Mouse (Mus musculus) hindbrain, embryonic 13.5 days (tissue): Measurements from ENCODE around the gene Mgll. TPM values are rescaled to one million over a fixed set of nuclear protein-coding genes. Genes with fewer than 3 reads are reported as not detected.

Experiments used
- ATAC-seq: fragments of 200-750 bp; cut with Nextera tagmentation; 2 replicates; pipeline ENCODE4 v1.8.0; 2017; ENCODE audit warnings: moderate TSS enrichment; ENCODE audit not compliant: low FRiP score
- H3K27ac ChIP-seq: fragments of 300-500 bp; sonication (generic); 2 replicates; pipeline ENCODE4 v1.5.1; 2015; ENCODE audit warnings: inconsistent platforms, mild to moderate bottlenecking, moderate library complexity
- H3K27me3 ChIP-seq: fragments of 300-500 bp; sonication (generic); 2 replicates; pipeline ENCODE4 v1.6.1; 2015; ENCODE audit warnings: mild to moderate bottlenecking, inconsistent platforms
- H3K36me3 ChIP-seq: fragments of 300-500 bp; sonication (generic); 2 replicates; pipeline ENCODE4 v1.6.1; 2015; ENCODE audit warnings: mild to moderate bottlenecking, inconsistent platforms
- H3K4me1 ChIP-seq: fragments of 300-500 bp; sonication (generic); replicated peaks from 2 replicates; pipeline ENCODE4 v1.6.1; 2015; ENCODE audit warnings: inconsistent platforms
- H3K4me2 ChIP-seq: fragments of 300-500 bp; sonication (generic); 2 replicates; pipeline ENCODE4 v1.6.1; 2015; ENCODE audit warnings: inconsistent platforms, mild to moderate bottlenecking, moderate library complexity
- H3K4me3 ChIP-seq: fragments of 300-500 bp; sonication (generic); 2 replicates; pipeline ENCODE4 v1.5.1; 2015; ENCODE audit warnings: mild to moderate bottlenecking, inconsistent platforms
- H3K9ac ChIP-seq: fragments of 300-500 bp; sonication (generic); 2 replicates; pipeline ENCODE4 v1.6.1; 2015; ENCODE audit warnings: mild to moderate bottlenecking, inconsistent platforms
- H3K9me3 ChIP-seq: fragments of 300-500 bp; sonication (generic); 2 replicates; pipeline ENCODE4 v1.6.1; 2016; ENCODE audit warnings: inconsistent platforms
- WGBS: fragments of 180-500 bp; shearing (Covaris S2); methylation state at CpG from one replicate; pipeline ENCODE4 v1.1.7; 2015; 5-methylcytosine and 5-hydroxymethylcytosine counted together
- polyA plus RNA-seq: library from polyadenylated mRNA; unstranded; fragments of >200 nt; fragmentation: Nextera tagmentation; extraction: Ambion mirVana; gene quantifications from 2 replicates; pipeline ENCODE4 v1.2.1, GENCODE M21; 2015

The Mgll gene
- polyA plus RNA-seq, 1 experiment from 2014 or later = 21.3 TPM

- Histone ChIP-seq H3K36me3 (no peaks in the 10 kb centered on the region), H3K9me3 (no peaks in the 10 kb centered on the region), H3K4me2 (no peak overlapping the region), H3K9ac (no peak overlapping the region; the same call in 1 of the 2 replicates), H3K27me3 (no peaks in the 10 kb centered on the region), H3K27ac (no peak overlapping the region), H3K4me1 (peaks cover 55% of the 10 kb centered on the region), H3K4me3 (no peak overlapping the region)
- ATAC-seq = no peak
- WGBS = 64% methylated on average over 10 of the region's 10 CpGs
These were observed 61.8 kb downstream of the Mgll start for GRCm38 (mm10) chr6:88785781-88786542.

GRCm38 (mm10) chr6:88786732-88787445, 62.7 kb downstream of the Mgll start:
- WGBS = 87% methylated on average over 15 of the region's 15 CpGs
- Histone ChIP-seq H3K4me1 (peaks cover 61% of the 10 kb centered on the region), H3K4me2 (no peak overlapping the region), H3K9ac (no peak overlapping the region; the same call in 1 of the 2 replicates), H3K9me3 (no peaks in the 10 kb centered on the region), H3K36me3 (no peaks in the 10 kb centered on the region), H3K4me3 (no peak overlapping the region), H3K27me3 (no peaks in the 10 kb centered on the region), H3K27ac (peak overlapping the region; percentile 19; the same call in 1 of the 2 replicates)
- ATAC-seq = no peak

GRCm38 (mm10) chr6:88787496-88787895, 63.3 kb downstream of the Mgll start:
- Histone ChIP-seq H3K27me3 (no peaks in the 10 kb centered on the region), H3K27ac (peak overlapping the region; percentile 19), H3K36me3 (no peaks in the 10 kb centered on the region), H3K4me3 (no peak overlapping the region), H3K9me3 (no peaks in the 10 kb centered on the region), H3K9ac (peak overlapping the region; percentile 26; the same call in 1 of the 2 replicates), H3K4me2 (0 out of 2 replicates have a peak overlapping the region, but pooled peaks have one; percentile 6), H3K4me1 (peaks cover 64% of the 10 kb centered on the region)
- ATAC-seq = no peak
- whole genome bisulfite sequencing = 27% methylated on average over 14 of the region's 14 CpGs

GRCm38 (mm10) chr6:88788219-88788618, 64.0 kb downstream of the Mgll start:
- H3K9ac ChIP-seq = peak overlapping the region; percentile 39; the same call in 1 of the 2 replicates
- no peaks in the 10 kb centered on the region for H3K9me3 ChIP-seq
- H3K27me3 ChIP-seq = no peaks in the 10 kb centered on the region
- 57% methylated on average over 11 of the region's 11 CpGs for WGBS
- peak; percentile 37; the same call in 1 of the 2 replicates for ATAC-seq
- no peak overlapping the region for H3K4me3 ChIP-seq
- peaks cover 72% of the 10 kb centered on the region for H3K4me1 ChIP-seq
- no peak overlapping the region for H3K4me2 ChIP-seq
- no peaks in the 10 kb centered on the region for H3K36me3 ChIP-seq
- H3K27ac ChIP-seq = peak overlapping the region; percentile 58

- 21% methylated on average over 9 of the region's 9 CpGs for WGBS
- 0 out of 2 replicates have a peak, but pooled peaks have one; percentile 19 for ATAC-seq
- no peak overlapping the region for H3K4me2 ChIP-seq
- H3K27me3 ChIP-seq = no peaks in the 10 kb centered on the region
- H3K9ac ChIP-seq = no peak overlapping the region
- no peaks in the 10 kb centered on the region for H3K9me3 ChIP-seq
- H3K36me3 ChIP-seq = no peaks in the 10 kb centered on the region
- H3K27ac ChIP-seq = no peak overlapping the region
- H3K4me1 ChIP-seq = peaks cover 62% of the 10 kb centered on the region
- no peak overlapping the region for H3K4me3 ChIP-seq
These were observed 67.1 kb downstream of the Mgll start for GRCm38 (mm10) chr6:88791299-88791698.

- Histone ChIP-seq H3K4me1 (peaks cover 55% of the 10 kb centered on the region), H3K27ac (no peak overlapping the region), H3K36me3 (no peaks in the 10 kb centered on the region), H3K4me3 (no peak overlapping the region), H3K4me2 (no peak overlapping the region), H3K9ac (no peak overlapping the region), H3K27me3 (no peaks in the 10 kb centered on the region), H3K9me3 (no peaks in the 10 kb centered on the region)
- no peak for ATAC-seq
- WGBS = 46% methylated on average over 7 of the region's 7 CpGs
These were observed 68.0 kb downstream of the Mgll start for GRCm38 (mm10) chr6:88792147-88792691.

- H3K9me3 ChIP-seq = no peaks in the 10 kb centered on the region
- 27% methylated on average over 2 of the region's 2 CpGs for WGBS
- H3K4me1 ChIP-seq = peaks cover 46% of the 10 kb centered on the region
- H3K4me2 ChIP-seq = no peak overlapping the region
- ATAC-seq = no peak
- no peak overlapping the region for H3K4me3 ChIP-seq
- H3K27me3 ChIP-seq = no peaks in the 10 kb centered on the region
- no peak overlapping the region for H3K27ac ChIP-seq
- H3K9ac ChIP-seq = no peak overlapping the region
- H3K36me3 ChIP-seq = no peaks in the 10 kb centered on the region
These were observed 69.0 kb downstream of the Mgll start for GRCm38 (mm10) chr6:88793243-88793642.

GRCm38 (mm10) chr6:88793872-88794271, 69.7 kb downstream of the Mgll start:
- Histone ChIP-seq H3K4me3 (no peak overlapping the region), H3K4me2 (no peak overlapping the region), H3K9me3 (no peaks in the 10 kb centered on the region), H3K36me3 (no peaks in the 10 kb centered on the region), H3K4me1 (peaks cover 41% of the 10 kb centered on the region), H3K27me3 (no peaks in the 10 kb centered on the region), H3K27ac (no peak overlapping the region), H3K9ac (no peak overlapping the region)
- no peak for ATAC-seq
- 69% methylated on average over 13 of the region's 13 CpGs for WGBS

GRCm38 (mm10) chr6:88794561-88794971, 70.4 kb downstream of the Mgll start:
- 71% methylated on average over 14 of the region's 14 CpGs for WGBS
- peaks cover 41% of the 10 kb centered on the region for H3K4me1 ChIP-seq
- H3K27me3 ChIP-seq = no peaks in the 10 kb centered on the region
- ATAC-seq = no peak
- H3K27ac ChIP-seq = 0 out of 2 replicates have a peak overlapping the region, but pooled peaks have one; percentile 9
- H3K4me3 ChIP-seq = no peak overlapping the region
- H3K9me3 ChIP-seq = no peaks in the 10 kb centered on the region
- no peak overlapping the region for H3K9ac ChIP-seq
- no peaks in the 10 kb centered on the region for H3K36me3 ChIP-seq
- H3K4me2 ChIP-seq = no peak overlapping the region

GRCm38 (mm10) chr6:88800191-88800590, 76.0 kb downstream of the Mgll start:
- Histone ChIP-seq H3K27me3 (no peaks in the 10 kb centered on the region), H3K27ac (no peak overlapping the region), H3K4me3 (no peak overlapping the region), H3K4me1 (no peaks in the 10 kb centered on the region), H3K9ac (no peak overlapping the region), H3K36me3 (no peaks in the 10 kb centered on the region), H3K9me3 (no peaks in the 10 kb centered on the region), H3K4me2 (no peak overlapping the region)
- whole genome bisulfite sequencing = 86% methylated on average over 7 of the region's 7 CpGs
- ATAC-seq = no peak

- Histone ChIP-seq H3K36me3 (no peaks in the 10 kb centered on the region), H3K4me3 (no peak overlapping the region), H3K9me3 (no peaks in the 10 kb centered on the region), H3K27me3 (no peaks in the 10 kb centered on the region), H3K27ac (no peak overlapping the region), H3K9ac (no peak overlapping the region), H3K4me2 (no peak overlapping the region), H3K4me1 (no peaks in the 10 kb centered on the region)
- no peak for ATAC-seq
- 66% methylated on average over 3 of the region's 3 CpGs for whole genome bisulfite sequencing
These were observed 76.5 kb downstream of the Mgll start for GRCm38 (mm10) chr6:88800735-88801134.

- WGBS = 86% methylated on average over 7 of the region's 7 CpGs
- no peak overlapping the region for H3K9ac ChIP-seq
- H3K27ac ChIP-seq = no peak overlapping the region
- no peaks in the 10 kb centered on the region for H3K27me3 ChIP-seq
- no peaks in the 10 kb centered on the region for H3K9me3 ChIP-seq
- no peaks in the 10 kb centered on the region for H3K4me1 ChIP-seq
- ATAC-seq = no peak
- no peak overlapping the region for H3K4me2 ChIP-seq
- H3K36me3 ChIP-seq = no peaks in the 10 kb centered on the region
- no peak overlapping the region for H3K4me3 ChIP-seq
These were observed 78.8 kb downstream of the Mgll start for GRCm38 (mm10) chr6:88803051-88803450.
